Mouse (Mus musculus): ENCODE results near the gene Zscan4f. TPM values are rescaled to one million over a fixed set of nuclear protein-coding genes. Genes with fewer than 3 reads are reported as not detected.

The Zscan4f gene
- polyA plus RNA-seq (2012; rRNA removed) = not detected in 2 replicates

GRCm38 (mm10) chr7:11397615-11398014 is at the start of gene Zscan4f:
Zscan4f (plus strand) TSS chr7:11397915.

Other genes starting within 250 kb of the Zscan4f start
- gene Zscan4d, start 231.8 kb upstream of the Zscan4f start, polyA plus RNA-seq (2012; rRNA removed) = not detected in 2 replicates
- gene Zscan4e, start 87.2 kb upstream of the Zscan4f start, polyA plus RNA-seq (2012; rRNA removed) = not detected in 2 replicates
- gene Zscan4-ps2, start 116.4 kb downstream of the Zscan4f start, polyA plus RNA-seq (2012; rRNA removed) = not detected in 2 replicates
- gene Zscan4-ps3, start 211.4 kb downstream of the Zscan4f start, polyA plus RNA-seq (2012; rRNA removed) = not detected in 2 replicates